Mouse (Mus musculus): ENCODE data around the gene Tecr. TPM values are rescaled to one million over a fixed set of nuclear protein-coding genes. Genes with fewer than 3 reads are reported as not detected.

Tecr gene
- total and polyA plus RNA-seq, 3 experiments: 111 to 199 (median 171) TPM

- no peak overlapping the region for H3K9ac ChIP-seq (ENCODE audit: insufficient read depth, low read depth)
- no peak overlapping the region for H3K27ac ChIP-seq (ENCODE audit: insufficient read depth, low read depth)
- dilution Hi-C loops (cut with MboI; ENCODE audit: extremely low pct_ligation_motif_present, extremely low pct_unique_long_range_greater_than_20kb, low sequenced_read_pairs) (no loop called here), in situ Hi-C loops (cut with MboI; ENCODE audit: low pct_ligation_motif_present, low pct_unique_long_range_greater_than_20kb, low sequenced_read_pairs) (no loop called here)
- TF ChIP-seq MAZ (IDR thresholded peaks at IDR 0.05; ENCODE audit: low read depth, low read length): no peak
- TF ChIP-seq BHLHE40 (IDR thresholded peaks at IDR 0.05; ENCODE audit: low read depth, low read length): no peak
- no peak for TF ChIP-seq ZC3H11A (IDR thresholded peaks at IDR 0.05; ENCODE audit: low read depth, low read length)
- no peak for TF ChIP-seq POLR2AphosphoS2 (IDR thresholded peaks at IDR 0.05; ENCODE audit: low read depth, low read length)
- no peak for TF ChIP-seq CHD2 (IDR thresholded peaks at IDR 0.05; ENCODE audit: low read length)
- TF ChIP-seq USF2 (conservative IDR thresholded peaks at IDR 0.05; ENCODE audit: low read depth, low read length): no peak
- TF ChIP-seq HCFC1 (IDR thresholded peaks at IDR 0.05; ENCODE audit: low read depth, low read length): no peak
- no peak for TF ChIP-seq NRF1 (IDR thresholded peaks at IDR 0.05; ENCODE audit: low read depth, low read length)
- no peak for TF ChIP-seq USF1 (IDR thresholded peaks at IDR 0.05; ENCODE audit: low read depth, low read length)
- TF ChIP-seq GABPA (IDR thresholded peaks at IDR 0.05; ENCODE audit: insufficient replicate concordance, low read depth, low read length): no peak
- no peak for TF ChIP-seq JUN (IDR thresholded peaks at IDR 0.05; ENCODE audit: insufficient read depth, low read depth, low read length)
- TF ChIP-seq ZMIZ1 (IDR thresholded peaks at IDR 0.05; ENCODE audit: low read depth, low read length): no peak
- no peak overlapping the region for H3K4me2 ChIP-seq (ENCODE audit: insufficient read depth, low read depth, poor library complexity, severe bottlenecking)
- peaks cover 33% of the 10 kb centered on the region for H3K9me3 ChIP-seq (replicated peaks; ENCODE audit: low read length)
- H3K36me3 ChIP-seq (replicated peaks in 1 of 2; ENCODE audit: control insufficient read depth in 1 of 2, insufficient read depth in 1 of 2, low read length in 1 of 2): no peaks in the 10 kb centered on the region
- no peak overlapping the region for H3K4me3 ChIP-seq (replicated peaks in 1 of 3; ENCODE audit: low read depth in 2 of 3, low read length in 2 of 3, poor library complexity in 1 of 3)
- peaks cover 0 to 6% of the 10 kb centered on the region in 2 experiments; a peak in 2 of 4 replicates for H3K4me1 ChIP-seq (ENCODE audit: control insufficient read depth in 1 of 2, insufficient read depth in 2 of 2)
- peaks cover 30% of the 10 kb centered on the region for H3K27me3 ChIP-seq (replicated peaks)
- no peak for DNase-seq (ENCODE audit: extremely low read depth)
- no peaks in the 10 kb centered on the region for H3K79me2 ChIP-seq (replicated peaks; ENCODE audit: control insufficient read depth, extremely low read depth, insufficient read depth, poor library complexity, severe bottlenecking)
These were observed 39.7 kb upstream of the Tecr start for GRCm38 (mm10) chr8:83647511-83647910.

DNA sequence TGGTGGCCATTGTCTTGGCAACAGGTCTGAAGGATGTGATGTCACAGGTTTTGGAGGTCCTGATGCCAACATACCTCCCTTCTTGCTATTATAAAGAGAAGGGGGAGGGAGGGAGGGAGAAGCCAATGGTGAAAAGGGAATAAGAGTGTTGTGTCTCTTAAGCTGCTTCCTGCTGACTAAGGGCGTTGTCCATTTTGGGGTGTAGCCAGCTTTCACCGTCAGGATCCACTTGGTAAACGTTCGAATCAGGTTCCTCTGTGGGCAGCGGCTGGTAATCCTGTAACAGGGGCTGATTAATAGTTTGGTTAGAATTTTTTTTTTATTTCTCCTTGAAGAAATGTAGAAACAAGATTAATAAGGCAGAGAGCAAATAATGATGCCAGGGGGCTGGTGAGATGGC is 31.9 kb upstream of the Tecr start:
- Histone ChIP-seq H3K4me2 (ENCODE audit: insufficient read depth, low read depth, poor library complexity, severe bottlenecking) (no peak overlapping the region), H3K79me2 (replicated peaks; ENCODE audit: control insufficient read depth, extremely low read depth, insufficient read depth, poor library complexity, severe bottlenecking) (no peaks in the 10 kb centered on the region), H3K4me1 (ENCODE audit: control insufficient read depth in 1 of 2, insufficient read depth in 2 of 2) (no peaks in the 10 kb centered on the region), H3K27me3 (replicated peaks) (peaks cover 37% of the 10 kb centered on the region), H3K9ac (ENCODE audit: insufficient read depth, low read depth) (no peak overlapping the region), H3K4me3 (replicated peaks in 1 of 3; ENCODE audit: low read depth in 2 of 3, low read length in 2 of 3, poor library complexity in 1 of 3) (no peak overlapping the region), H3K27ac (ENCODE audit: insufficient read depth, low read depth) (no peak overlapping the region), H3K9me3 (replicated peaks; ENCODE audit: low read length) (peaks cover 7% of the 10 kb centered on the region), H3K36me3 (replicated peaks in 1 of 2; ENCODE audit: control insufficient read depth in 1 of 2, insufficient read depth in 1 of 2, low read length in 1 of 2) (no peaks in the 10 kb centered on the region)
- in situ Hi-C loops (cut with MboI; ENCODE audit: low pct_ligation_motif_present, low pct_unique_long_range_greater_than_20kb, low sequenced_read_pairs): no loop called here
- TF ChIP-seq SMC3 (IDR thresholded peaks at IDR 0.05; ENCODE audit: low read depth, low read length): no peak
- dilution Hi-C loops (cut with MboI; ENCODE audit: extremely low pct_ligation_motif_present, extremely low pct_unique_long_range_greater_than_20kb, low sequenced_read_pairs): no loop called here
- no peak for DNase-seq (ENCODE audit: extremely low read depth)

DNA sequence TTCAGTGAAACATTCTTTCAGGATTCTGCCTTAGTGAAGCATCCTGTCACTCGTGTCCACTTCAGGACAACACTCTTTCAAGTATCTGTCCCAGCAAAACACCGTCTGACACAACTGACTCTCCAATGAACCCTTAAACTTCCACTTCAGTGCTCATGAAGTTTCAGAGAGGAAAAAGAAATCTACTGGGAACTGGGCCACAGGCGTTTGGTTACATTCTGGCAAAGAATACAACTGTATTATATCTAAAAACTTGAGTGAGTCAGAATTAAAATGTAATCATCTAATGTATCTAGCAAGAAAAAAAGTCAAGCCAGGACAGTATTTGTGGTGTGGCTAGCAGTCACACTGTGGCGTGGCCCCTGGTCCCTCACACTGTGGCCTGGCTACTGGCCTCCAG is 31.1 kb upstream of the Tecr start:
- no peaks in the 10 kb centered on the region for H3K36me3 ChIP-seq (replicated peaks in 1 of 2; ENCODE audit: control insufficient read depth in 1 of 2, insufficient read depth in 1 of 2, low read length in 1 of 2)
- no peak for DNase-seq (ENCODE audit: extremely low read depth)
- in situ Hi-C loops (cut with MboI; ENCODE audit: low pct_ligation_motif_present, low pct_unique_long_range_greater_than_20kb, low sequenced_read_pairs) (no loop called here), dilution Hi-C loops (cut with MboI; ENCODE audit: extremely low pct_ligation_motif_present, extremely low pct_unique_long_range_greater_than_20kb, low sequenced_read_pairs) (no loop called here)
- H3K79me2 ChIP-seq (replicated peaks; ENCODE audit: control insufficient read depth, extremely low read depth, insufficient read depth, poor library complexity, severe bottlenecking): no peaks in the 10 kb centered on the region
- peaks cover 32% of the 10 kb centered on the region for H3K27me3 ChIP-seq (replicated peaks)
- H3K9ac ChIP-seq (ENCODE audit: insufficient read depth, low read depth): no peak overlapping the region
- no peak overlapping the region for H3K27ac ChIP-seq (ENCODE audit: insufficient read depth, low read depth)
- H3K9me3 ChIP-seq (replicated peaks; ENCODE audit: low read length): peaks cover 7% of the 10 kb centered on the region
- no peaks in the 10 kb centered on the region for H3K4me1 ChIP-seq (ENCODE audit: control insufficient read depth in 1 of 2, insufficient read depth in 2 of 2)
- H3K4me3 ChIP-seq (replicated peaks in 1 of 3; ENCODE audit: low read depth in 2 of 3, low read length in 2 of 3, poor library complexity in 1 of 3): no peak overlapping the region
- H3K4me2 ChIP-seq (ENCODE audit: insufficient read depth, low read depth, poor library complexity, severe bottlenecking): no peak overlapping the region
- TF ChIP-seq ZNF384 (IDR thresholded peaks at IDR 0.05; ENCODE audit: low read depth, low read length) (no peak), ELF1 (IDR thresholded peaks at IDR 0.05; ENCODE audit: low read depth, low read length) (no peak), JUND (conservative IDR thresholded peaks at IDR 0.05; ENCODE audit: low read depth, low read length) (no peak), CHD2 (IDR thresholded peaks at IDR 0.05; ENCODE audit: low read length) (no peak), ZC3H11A (IDR thresholded peaks at IDR 0.05; ENCODE audit: low read depth, low read length) (no peak), TBP (conservative IDR thresholded peaks at IDR 0.05; ENCODE audit: low read depth, low read length) (no peak), UBTF (IDR thresholded peaks at IDR 0.05; ENCODE audit: low read depth, low read length) (no peak), RCOR1 (conservative IDR thresholded peaks at IDR 0.05; ENCODE audit: low read depth, low read length) (no peak), MAZ (IDR thresholded peaks at IDR 0.05; ENCODE audit: low read depth, low read length) (no peak), EP300 (IDR thresholded peaks at IDR 0.05; ENCODE audit: low read length) (no peak), CTCF (conservative IDR thresholded peaks at IDR 0.05 in 1 of 2, IDR thresholded peaks at IDR 0.05 in 1 of 2; ENCODE audit: low read depth in 2 of 2, low read length in 2 of 2) (no peak), NRF1 (IDR thresholded peaks at IDR 0.05; ENCODE audit: low read depth, low read length) (no peak), RAD21 (IDR thresholded peaks at IDR 0.05; ENCODE audit: low read depth, low read length) (no peak), SIN3A (IDR thresholded peaks at IDR 0.05; ENCODE audit: low read length) (no peak), USF2 (conservative IDR thresholded peaks at IDR 0.05; ENCODE audit: low read depth, low read length) (no peak), POLR2AphosphoS2 (IDR thresholded peaks at IDR 0.05; ENCODE audit: low read depth, low read length) (no peak)

Measured in CH12.LX (cell line).